Mouse (Mus musculus) intestine, embryonic 16.5 days (tissue): Measurements from ENCODE around the gene Amd1. TPM values are rescaled to one million over a fixed set of nuclear protein-coding genes. Genes with fewer than 3 reads are reported as not detected.
A peak's percentile ranks its signal among the peaks of the same experiment; 100 is the strongest.

Source experiments
- ATAC-seq: fragments of 200-750 bp; cut with Nextera tagmentation; 2 replicates; pipeline ENCODE4 v1.8.0; 2017; ENCODE audit warnings: moderate TSS enrichment, moderate library complexity
- H3K27ac ChIP-seq: fragments of 300-500 bp; sonication (generic); 2 replicates; pipeline ENCODE4 v1.5.1; 2014; ENCODE audit warnings: mild to moderate bottlenecking, low read length
- H3K27me3 ChIP-seq: fragments of 300-500 bp; sonication (generic); replicated peaks from 2 replicates; pipeline ENCODE4 v1.6.1; 2014; ENCODE audit warnings: low read length, control low read depth, mixed read lengths; ENCODE audit not compliant: control insufficient read depth, insufficient read depth
- H3K36me3 ChIP-seq: fragments of 300-500 bp; sonication (generic); 2 replicates; pipeline ENCODE4 v1.6.1; 2014; ENCODE audit warnings: low read length, control low read depth; ENCODE audit not compliant: control insufficient read depth, insufficient read depth
- H3K4me1 ChIP-seq: fragments of 300-500 bp; sonication (generic); 2 replicates; pipeline ENCODE4 v1.6.1; 2014; ENCODE audit warnings: low read length, control low read depth, mixed read lengths; ENCODE audit not compliant: control insufficient read depth, insufficient read depth
- H3K4me2 ChIP-seq: fragments of 300-500 bp; sonication (generic); 2 replicates; pipeline ENCODE4 v1.6.1; 2014; ENCODE audit warnings: low read depth, low read length, control low read depth
- H3K4me3 ChIP-seq: fragments of 300-500 bp; sonication (generic); 2 replicates; pipeline ENCODE4 v1.5.1; 2014; ENCODE audit warnings: mild to moderate bottlenecking, low read length
- H3K9ac ChIP-seq: fragments of 300-500 bp; sonication (generic); 2 replicates; pipeline ENCODE4 v1.6.1; 2014; ENCODE audit warnings: low read depth, low read length
- H3K9me3 ChIP-seq: fragments of 300-500 bp; sonication (generic); 2 replicates; pipeline ENCODE4 v1.6.1; 2016; ENCODE audit warnings: low read length, control low read depth; ENCODE audit not compliant: control insufficient read depth
- WGBS: fragments of 180-500 bp; shearing (Covaris S2); extraction: QIAGEN DNeasy Blood & Tissue Kit; methylation state at CpG from one replicate; pipeline ENCODE4 v1.1.7; 2014; 5-methylcytosine and 5-hydroxymethylcytosine counted together
- polyA plus RNA-seq: library from polyadenylated mRNA; unstranded; fragments of >200 nt; fragmentation: Nextera tagmentation; extraction: Ambion mirVana; gene quantifications from 2 replicates; pipeline ENCODE4 v1.2.1, GENCODE M21; 2015

The Amd1 gene
- polyA plus RNA-seq, 1 experiment from 2014 or later = 47.2 TPM

GRCm38 (mm10) chr10:40246374-40247165, 55.4 kb downstream of the Amd1 start, which contains the start of gene Rpf2:
Gene Rpf2, minus strand, starts transcription at chr10:40247036.
- Histone ChIP-seq H3K4me2 (peak within 1 kb of the TSS; percentile 67), H3K4me3 (peak within 1 kb of the TSS; percentile 82), H3K9ac (peak within 1 kb of the TSS; percentile 77), H3K4me1 (peaks cover 3% of the 10 kb centered on the region), H3K9me3 (no peaks in the 10 kb centered on the region), H3K27ac (peak within 1 kb of the TSS; percentile 72), H3K36me3 (peaks cover 19% of the 10 kb centered on the region; the same call in 1 of the 2 replicates), H3K27me3 (no peaks in the 10 kb centered on the region)
- WGBS = 1% methylated on average over 54 of the region's 54 CpGs
- peak; percentile 96 for ATAC-seq

GRCm38 (mm10) chr10:40237826-40238225, 64.2 kb downstream of the Amd1 start:
- no peak for ATAC-seq
- Histone ChIP-seq H3K9me3 (no peaks in the 10 kb centered on the region), H3K27ac (no peak overlapping the region), H3K27me3 (no peaks in the 10 kb centered on the region), H3K4me2 (no peak overlapping the region), H3K36me3 (peaks cover 16% of the 10 kb centered on the region; the same call in 1 of the 2 replicates), H3K9ac (no peak overlapping the region), H3K4me3 (no peak overlapping the region), H3K4me1 (no peaks in the 10 kb centered on the region)
- 96% methylated on average over 5 of the region's 5 CpGs for WGBS

Other genes starting within 250 kb of the Amd1 start
- gene Slc16a10, start 159.9 kb downstream of the Amd1 start, polyA plus RNA-seq = 48.2 and 61.4 TPM in 2 replicates
- gene Rpf2, start 55.1 kb downstream of the Amd1 start, polyA plus RNA-seq = 60.8 and 70.0 TPM in 2 replicates
- gene Gtf3c6, start 44.1 kb downstream of the Amd1 start, polyA plus RNA-seq = 72.2 and 78.3 TPM in 2 replicates
- gene Cdk19, start 37.4 kb upstream of the Amd1 start, polyA plus RNA-seq = 4.0 and 4.6 TPM in 2 replicates